Mouse (Mus musculus) mature B cell (primary cell): ENCODE data around the gene Rplp2.

ENCODE experiments used
- in situ Hi-C: fragments of 300-500 bp; cut with MboI; formaldehyde crosslinking; loops from 2 replicates; pipeline ENCODE4 v1.14.3; 2019

Gene Rplp2

GRCm38 (mm10) chr7:141447110-141447991 lies at the start of gene Rplp2:
Rplp2 (plus strand) TSS chr7:141447370.
- in situ Hi-C loops: no loop called here

GRCm38 (mm10) chr7:141403305-141403704 lies 43.9 kb upstream of the Rplp2 start:
- in situ Hi-C loops: loop anchor here (10.0 kb wide), 1 partner anchor 121 kb away; no protein-coding TSS in a partner anchor

DNA sequence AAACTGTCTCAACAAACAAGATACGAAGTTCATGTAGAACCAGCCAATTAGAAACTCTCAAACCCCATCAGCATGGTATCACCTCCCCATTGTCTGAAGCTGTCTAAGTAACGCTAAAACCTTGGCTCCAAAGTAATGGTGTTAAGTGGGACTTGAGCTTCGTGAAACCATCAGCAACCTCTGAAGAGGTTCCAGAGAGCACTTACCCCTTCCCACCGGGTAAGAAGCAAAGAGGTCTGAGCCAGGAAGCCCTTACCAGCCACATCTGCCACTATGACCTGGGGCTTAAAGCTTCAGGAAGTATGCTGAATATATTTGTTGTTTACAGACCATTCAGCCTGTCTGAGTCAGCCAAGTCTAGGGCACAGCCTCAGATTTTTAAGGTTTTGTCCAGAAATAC lies 41.7 kb upstream of the Rplp2 start:
- in situ Hi-C loops: loop anchor here (10.0 kb wide), 1 partner anchor 119 kb away; no protein-coding TSS in a partner anchor

GRCm38 (mm10) chr7:141407670-141408069 lies 39.5 kb upstream of the Rplp2 start:
- in situ Hi-C loops: loop anchor here (10.0 kb wide), 1 partner anchor 117 kb away; no protein-coding TSS in a partner anchor

DNA sequence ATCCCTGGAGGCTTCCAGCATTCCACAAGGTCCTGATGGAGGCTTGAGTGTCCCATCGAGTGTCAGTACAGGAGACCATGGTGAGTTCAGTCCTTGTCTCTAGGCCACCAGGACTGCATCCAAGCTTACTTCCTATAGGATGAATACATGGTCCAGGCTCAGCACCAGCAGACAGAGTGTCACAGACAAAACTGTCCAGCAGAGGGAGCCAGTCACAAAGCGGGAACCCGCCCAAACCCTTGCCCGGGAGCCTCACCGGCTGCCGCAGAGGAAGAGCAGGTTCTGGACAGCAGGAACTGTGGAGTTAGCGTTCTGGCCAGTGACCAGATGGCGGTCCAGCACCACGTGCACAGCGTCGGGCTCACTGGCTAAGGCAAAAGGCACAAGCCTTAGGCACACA lies 38.3 kb upstream of the Rplp2 start:
- in situ Hi-C loops: loop anchor here (10.0 kb wide), 1 partner anchor 116 kb away; no protein-coding TSS in a partner anchor

DNA sequence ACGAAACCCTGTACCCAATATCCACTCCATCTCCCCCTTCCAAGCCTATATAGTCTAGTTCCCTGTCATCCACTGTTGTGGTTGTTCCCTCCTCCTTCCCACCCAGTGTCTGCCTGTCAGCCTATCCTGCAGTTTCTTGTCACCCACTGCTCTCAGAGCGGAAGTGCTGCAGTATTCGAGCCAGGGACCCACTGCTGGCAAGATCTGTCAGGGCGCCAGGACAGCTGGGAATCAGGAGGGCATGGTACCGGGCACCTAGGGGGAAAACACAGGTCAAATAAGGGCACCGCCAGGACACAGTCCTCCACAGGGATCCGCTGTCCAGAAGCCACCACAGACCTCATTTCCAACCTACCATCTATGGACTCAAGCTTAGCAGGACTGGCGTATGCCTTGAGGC lies 36.5 kb upstream of the Rplp2 start:
- in situ Hi-C loops: no loop called here

GRCm38 (mm10) chr7:141411667-141412066 lies 35.5 kb upstream of the Rplp2 start:
- in situ Hi-C loops: no loop called here

DNA sequence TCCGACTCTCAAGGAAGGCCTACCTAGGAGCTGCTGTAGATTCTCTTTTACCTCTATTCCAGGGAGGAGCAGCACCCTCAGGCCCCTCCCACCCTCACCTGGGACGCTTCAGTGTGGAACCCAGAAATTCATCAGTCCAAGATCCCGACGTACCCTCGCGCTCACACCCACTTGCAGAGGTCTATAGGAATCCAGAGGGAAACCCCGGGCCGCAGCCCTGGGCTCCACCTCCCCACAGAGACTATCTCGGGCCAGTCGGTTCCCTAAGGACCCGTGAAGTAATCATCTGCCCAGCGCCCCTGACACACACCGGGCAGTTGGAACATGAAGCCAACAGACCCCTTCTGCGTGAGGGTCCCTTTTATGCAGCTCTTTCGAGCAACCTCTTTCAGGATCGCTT lies 33.8 kb upstream of the Rplp2 start:
- in situ Hi-C loops: no loop called here

- in situ Hi-C loops: no loop called here
Observed at GRCm38 (mm10) chr7:141413809-141414584, 33.2 kb upstream of the Rplp2 start, which contains the start of gene Gatd1. Gatd1 (minus strand) TSS chr7:141414136.

GRCm38 (mm10) chr7:141416144-141416841 lies 30.9 kb upstream of the Rplp2 start:
- in situ Hi-C loops: no loop called here

GRCm38 (mm10) chr7:141417731-141418681 lies 29.2 kb upstream of the Rplp2 start:
- in situ Hi-C loops: no loop called here

DNA sequence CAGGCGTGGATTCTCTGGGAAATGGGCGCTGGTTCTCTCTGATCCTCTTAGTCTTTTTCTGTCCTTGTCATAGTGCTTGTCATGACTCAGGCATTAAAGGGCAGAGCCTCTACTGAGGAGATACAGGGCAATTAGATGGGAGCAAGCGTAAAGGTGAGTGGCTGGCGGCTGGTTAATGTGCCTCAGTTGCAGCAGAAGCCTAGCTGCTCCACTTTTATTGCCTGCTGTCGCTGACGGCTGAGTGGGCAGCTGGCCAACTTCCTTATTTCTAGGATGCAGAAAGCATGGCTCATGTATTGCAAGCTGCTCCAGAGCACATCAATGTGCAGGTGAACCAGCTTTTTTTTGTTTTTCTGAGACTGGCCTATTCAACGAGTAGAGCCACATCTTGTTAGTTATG lies 28.2 kb upstream of the Rplp2 start:
- in situ Hi-C loops: no loop called here

- in situ Hi-C loops: no loop called here
Observed at GRCm38 (mm10) chr7:141420030-141420702, 27.0 kb upstream of the Rplp2 start.

GRCm38 (mm10) chr7:141423811-141424210 lies 23.4 kb upstream of the Rplp2 start:
- in situ Hi-C loops: no loop called here

- in situ Hi-C loops: no loop called here
Observed at GRCm38 (mm10) chr7:141426948-141427730, 20.0 kb upstream of the Rplp2 start.

DNA sequence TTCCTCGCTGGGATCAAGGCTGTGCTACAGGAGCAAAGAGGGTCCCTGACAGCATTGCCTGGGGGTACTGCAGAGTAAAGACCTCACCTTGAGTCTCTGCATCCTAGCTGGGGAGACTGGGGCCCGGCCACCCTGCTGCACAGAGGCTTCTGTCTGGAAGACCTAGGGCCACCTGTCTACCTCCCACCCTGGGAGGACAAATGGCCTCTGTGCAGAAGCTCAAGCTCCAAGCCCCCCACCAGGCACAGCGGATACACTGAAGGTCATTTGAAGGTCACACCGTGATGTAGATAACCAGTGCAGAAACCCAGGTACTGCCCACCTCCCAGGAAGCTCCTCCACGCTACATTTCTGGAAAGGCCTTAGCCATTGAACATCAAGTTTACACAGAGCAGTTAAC lies 18.5 kb upstream of the Rplp2 start:
- in situ Hi-C loops: no loop called here

GRCm38 (mm10) chr7:141429310-141429709 lies 17.9 kb upstream of the Rplp2 start, which contains the start of gene Cend1:
Cend1 (minus strand) TSS chr7:141429491.
- in situ Hi-C loops: no loop called here

DNA sequence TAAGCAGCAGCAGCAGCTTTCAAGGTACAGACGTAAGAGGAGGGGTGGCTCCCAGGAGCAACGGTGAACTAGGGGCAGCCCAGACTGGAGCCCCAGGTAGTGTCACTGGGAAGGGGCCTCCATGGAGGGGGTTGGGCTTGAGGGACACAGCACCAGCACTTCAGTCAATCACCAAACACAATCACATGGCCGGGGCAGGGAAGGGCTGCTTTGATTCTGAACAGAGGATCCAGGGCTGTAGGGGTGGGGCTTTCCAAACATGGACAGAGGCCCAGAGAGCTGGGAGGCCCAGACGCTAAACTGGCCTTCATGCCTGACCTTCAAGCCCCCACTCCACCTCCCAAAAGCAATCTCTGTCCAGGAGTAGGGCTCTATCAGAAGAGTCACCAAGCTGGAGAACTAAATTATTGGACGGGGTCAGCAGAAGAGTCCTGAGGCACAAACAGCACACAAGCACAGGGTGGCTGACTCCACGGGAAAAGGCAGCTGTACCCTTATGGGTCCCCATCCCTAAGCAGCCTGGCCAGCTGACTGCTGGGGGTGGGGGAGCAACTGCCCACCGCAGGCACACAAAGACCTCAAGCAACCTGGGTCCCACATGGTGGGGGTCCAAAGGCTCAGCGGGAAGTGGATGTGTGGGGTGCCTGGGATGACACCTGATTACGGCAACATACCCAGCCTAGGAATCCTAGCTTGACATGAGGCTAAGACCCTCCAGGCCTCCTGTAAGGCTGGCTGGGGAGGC lies 17.2 kb upstream of the Rplp2 start:
- in situ Hi-C loops: no loop called here
